Mouse (Mus musculus): ENCODE measurements at regions not wholly inside any gene's neighbourhood (a gene's known extent, or its start where the extent isn't known, plus 50 kb on each side); places are given as distances from the start of the nearest gene placed in this dataset.

GRCm38 (mm10) chr3:15118634-15119356, 213.3 kb downstream of the Gm9733 start:
- no peak for DNase-seq

GRCm38 (mm10) chr3:15126736-15127135, 205.4 kb downstream of the Gm9733 start:
- DNase-seq = no peak

- DNase-seq = no peak
These were observed 203.7 kb downstream of the Gm9733 start for GRCm38 (mm10) chr3:15128370-15128769.

- no peak for DNase-seq
These were observed 203.1 kb downstream of the Gm9733 start for GRCm38 (mm10) chr3:15128960-15129359.

- DNase-seq = no peak
These were observed 202.3 kb downstream of the Gm9733 start for GRCm38 (mm10) chr3:15129729-15130369.

GRCm38 (mm10) chr3:15132136-15132535, 200.0 kb downstream of the Gm9733 start:
- no peak for DNase-seq

GRCm38 (mm10) chr3:15139550-15139949, 192.6 kb downstream of the Gm9733 start:
- DNase-seq = no peak

GRCm38 (mm10) chr3:15153710-15154109, 178.4 kb downstream of the Gm9733 start:
- no peak for DNase-seq

- DNase-seq = peak in 1 of 2 experiments; percentile 12
These were observed 177.9 kb downstream of the Gm9733 start for GRCm38 (mm10) chr3:15154153-15154552.

GRCm38 (mm10) chr3:15156681-15157080, 175.4 kb downstream of the Gm9733 start:
- DNase-seq = no peak

- no peak for DNase-seq
These were observed 174.3 kb downstream of the Gm9733 start for GRCm38 (mm10) chr3:15157842-15158241.

- DNase-seq = peak in 1 of 2 experiments; percentile 10
These were observed 173.2 kb downstream of the Gm9733 start for GRCm38 (mm10) chr3:15158926-15159325.

GRCm38 (mm10) chr3:15159965-15160714, 172.0 kb downstream of the Gm9733 start:
- DNase-seq = peak in 1 of 2 experiments; percentile 1

- DNase-seq = no peak
These were observed 156.3 kb downstream of the Gm9733 start for GRCm38 (mm10) chr3:15175811-15176210.

- no peak for DNase-seq
These were observed 152.9 kb downstream of the Gm9733 start for GRCm38 (mm10) chr3:15179079-15179812.

- DNase-seq = no peak
These were observed 151.0 kb downstream of the Gm9733 start for GRCm38 (mm10) chr3:15181111-15181510.

GRCm38 (mm10) chr3:15186731-15187130, 145.4 kb downstream of the Gm9733 start:
- no peak for DNase-seq

GRCm38 (mm10) chr3:15194362-15194761, 137.7 kb downstream of the Gm9733 start:
- DNase-seq = peak; percentile 76 to 87

GRCm38 (mm10) chr3:15196101-15196500, 136.0 kb downstream of the Gm9733 start:
- peak in 1 of 2 experiments; percentile 14 for DNase-seq

GRCm38 (mm10) chr3:15198086-15198485, 134.0 kb downstream of the Gm9733 start:
- no peak for DNase-seq

GRCm38 (mm10) chr3:15200309-15200708, 131.8 kb downstream of the Gm9733 start:
- no peak for DNase-seq

GRCm38 (mm10) chr3:15200990-15201389, 131.1 kb downstream of the Gm9733 start:
- peak in 1 of 2 experiments; percentile 3 for DNase-seq

GRCm38 (mm10) chr3:15202760-15203159, 129.3 kb downstream of the Gm9733 start:
- DNase-seq = no peak

Data from kidney, postnatal 36 days (tissue).